Mouse (Mus musculus) spleen, adult 2 months (tissue): ENCODE data around the gene Rimkla.

Experiments used
- CTCF ChIP-seq: fragments of 200-500 bp; IDR thresholded peaks from 2 replicates; pipeline ENCODE4 v1.5.1; 2011; ENCODE audit warnings: mild to moderate bottlenecking, inconsistent platforms; ENCODE audit not compliant: insufficient read depth, insufficient read length, insufficient replicate concordance; ENCODE audit errors: extremely low read depth
- POLR2A ChIP-seq: fragments of 200-500 bp; IDR thresholded peaks from 2 replicates; pipeline ENCODE4 v1.6.1; 2011; ENCODE audit warnings: low read depth, low read length, inconsistent platforms

GRCm38 (mm10) chr4:119539031-119539824 is 46.8 kb upstream of the Rimkla start, which contains the start of gene Frg2f1:
- TF ChIP-seq POLR2A, result no peak
- no peak for TF ChIP-seq CTCF
